Comparison of ENCODE assay signal across 10 mouse cellular contexts in genomic region chr1:185256753-185257152, GRCm38 (mm10). TPM values are rescaled to one million over a fixed set of nuclear protein-coding genes. Genes with fewer than 3 reads are reported as not detected.
DNase-seq lines count a peak whose midpoint lies in the region; ATAC-seq and TF ChIP-seq lines count a peak whose summit lies in the region.
"Had no signal": no experiment of that assay in that cellular context is flagged by ENCODE, and none has a peak within 500 bp of the region (broad histone marks: within the 10 kb centered on the region; RNA-seq: fewer than 3 reads in every experiment).

No protein-coding gene starts in this region.

- peak; percentile 44; the same call in 1 of the 2 replicates for ATAC-seq in liver, embryonic 14.5 days (ENCODE audit: insufficient read depth)
- ATAC-seq: hindbrain, embryonic 16.5 days; midbrain, embryonic 15.5 days had no signal

- H3K4me3 ChIP-seq in liver, embryonic 14.5 days (ENCODE audit: insufficient read depth in 1 of 2, low read depth in 2 of 2, low read length in 2 of 2), result no peak overlapping the region
- H3K4me3 ChIP-seq: midbrain, embryonic 15.5 days had no signal

- H3K27ac ChIP-seq in liver, embryonic 14.5 days, result no peak overlapping the region
- H3K27ac ChIP-seq: midbrain, embryonic 15.5 days had no signal

- H3K4me1 ChIP-seq in liver, embryonic 14.5 days (replicated peaks; ENCODE audit: control insufficient read depth in 2 of 2, insufficient read depth in 2 of 2, low read length in 1 of 2), result no peaks in the 10 kb centered on the region
- H3K4me1 ChIP-seq: midbrain, embryonic 15.5 days had no signal

- DNase-seq in adrenal gland, postnatal 14 days, result peak; percentile 65
- DNase-seq in adrenal gland, postnatal 4 days (ENCODE audit: low spot score in 2 of 2), result no peak
- DNase-seq in retina, postnatal 1 day, result peak; percentile 11
- no peak for DNase-seq in retina, embryonic 14.5 days (ENCODE audit: low spot score)
- no peak for DNase-seq in liver, embryonic 14.5 days (ENCODE audit: low read depth in 3 of 3, low spot score in 3 of 3)
- DNase-seq in frontal cortex, postnatal 10 days (ENCODE audit: low spot score in 2 of 2), result no peak
- DNase-seq in urinary bladder, adult 2 months (ENCODE audit: low spot score), result no peak
- DNase-seq in cerebellum, adult 9-10 months, result no peak

- no peaks in the 10 kb centered on the region for H3K27me3 ChIP-seq in liver, embryonic 14.5 days (ENCODE audit: control insufficient read depth, insufficient read depth, low read length)
- H3K27me3 ChIP-seq: midbrain, embryonic 15.5 days had no signal

- TF ChIP-seq CTCF in liver, embryonic 14.5 days (IDR thresholded peaks at IDR 0.05; ENCODE audit: low read depth), result no peak

- no peak overlapping the region for H3K4me2 ChIP-seq in liver, embryonic 14.5 days (ENCODE audit: low read depth)
- H3K4me2 ChIP-seq: midbrain, embryonic 15.5 days had no signal

- H3K9me3 ChIP-seq in liver, embryonic 14.5 days (ENCODE audit: control insufficient read depth, low read length), result no peaks in the 10 kb centered on the region
- H3K9me3 ChIP-seq: midbrain, embryonic 15.5 days had no signal

- 73% methylated on average over 3 of the region's 3 CpGs for WGBS in liver, embryonic 14.5 days (ENCODE audit: insufficient replicate concordance)

- no peak overlapping the region for H3K9ac ChIP-seq in liver, embryonic 14.5 days (replicated peaks)
- H3K9ac ChIP-seq: midbrain, embryonic 15.5 days had no signal

- H3K36me3 ChIP-seq in liver, embryonic 14.5 days (replicated peaks; ENCODE audit: control insufficient read depth, insufficient read depth, low read depth), result peaks cover 22% of the 10 kb centered on the region

- no peak for TF ChIP-seq EP300 in liver, embryonic 14.5 days (IDR thresholded peaks at IDR 0.05; ENCODE audit: low read depth)

RNA-seq across cellular contexts. Expression of gene Rab3gap2, which starts 52.8 kb away (rescaled TPM):
- total RNA-seq in adrenal gland, postnatal 14 days (2021), result 38.6 and 42.1 TPM in 2 replicates
- 10 to 100 TPM; 45.9 to 51.1 TPM for total RNA-seq in adrenal gland, postnatal 4 days (2021)
- 7.7 and 9.6 TPM in 2 replicates for polyA plus RNA-seq in liver, embryonic 14.5 days (2012; rRNA removed)
- polyA plus RNA-seq in liver, embryonic 14.5 days (2014; fragmentation: Nextera tagmentation; extraction: Ambion mirVana), result 10.2 and 12.0 TPM in 2 replicates
- polyA plus RNA-seq in urinary bladder, adult 2 months (2012; rRNA removed), result 24.9 and 26.7 TPM in 2 replicates

Comparison
In these comparisons a context has a peak if more than half of its experiments do, and no peak if none do; other contexts are left out.
1. DNase-seq: peak in adrenal gland, postnatal 14 days (single experiment) and retina, postnatal 1 day (single experiment); none in adrenal gland, postnatal 4 days (0 of 2), retina, embryonic 14.5 days (single experiment), liver, embryonic 14.5 days (0 of 3), frontal cortex, postnatal 10 days (0 of 2), urinary bladder, adult 2 months (single experiment) and cerebellum, adult 9-10 months (single experiment).